Mouse (Mus musculus): ENCODE results near the gene Ube4b. TPM values are rescaled to one million over a fixed set of nuclear protein-coding genes. Genes with fewer than 3 reads are reported as not detected.
"Not testable (repeated sequence)": the region's sequence is repeated elsewhere in the genome, so short reads cannot be mapped to it uniquely, and the experiment has no call there.

Gene Ube4b
- polyA plus RNA-seq, 1 experiment from 2014 or later = 49.5 TPM

- Histone ChIP-seq H3K4me3 (ENCODE audit: low read depth, low read length) (no peak overlapping the region), H3K4me2 (ENCODE audit: low read depth, severe bottlenecking) (no peak overlapping the region), H3K4me1 (ENCODE audit: control insufficient read depth, insufficient read depth, low read length) (no peaks in the 10 kb centered on the region), H3K27me3 (ENCODE audit: control insufficient read depth, insufficient read depth, low read length) (no peaks in the 10 kb centered on the region), H3K9me3 (ENCODE audit: control insufficient read depth, low read length) (no peaks in the 10 kb centered on the region), H3K27ac (replicated peaks; ENCODE audit: low read depth, low read length) (no peak overlapping the region), H3K36me3 (ENCODE audit: control insufficient read depth, insufficient read depth, low read length) (no peaks in the 10 kb centered on the region), H3K9ac (ENCODE audit: low read length) (no peak overlapping the region)
- WGBS = 79% methylated on average over 5 of the region's 5 CpGs
- ATAC-seq (ENCODE audit: insufficient number of reproducible peaks, low FRiP score, low TSS enrichment, low read depth) = no peak
- no peak for DNase-seq (ENCODE audit: low spot score)
Measured at GRCm38 (mm10) chr4:149458526-149458925, 32.0 kb upstream of the Ube4b start.

GRCm38 (mm10) chr4:149457831-149458430 lies 31.4 kb upstream of the Ube4b start:
- Histone ChIP-seq H3K9ac (ENCODE audit: low read length) (no peak overlapping the region), H3K36me3 (ENCODE audit: control insufficient read depth, insufficient read depth, low read length) (no peaks in the 10 kb centered on the region), H3K4me2 (ENCODE audit: low read depth, severe bottlenecking) (no peak overlapping the region), H3K27ac (replicated peaks; ENCODE audit: low read depth, low read length) (no peak overlapping the region), H3K4me1 (ENCODE audit: control insufficient read depth, insufficient read depth, low read length) (no peaks in the 10 kb centered on the region), H3K4me3 (ENCODE audit: low read depth, low read length) (no peak overlapping the region), H3K9me3 (ENCODE audit: control insufficient read depth, low read length) (no peaks in the 10 kb centered on the region), H3K27me3 (ENCODE audit: control insufficient read depth, insufficient read depth, low read length) (no peaks in the 10 kb centered on the region)
- ATAC-seq (ENCODE audit: insufficient number of reproducible peaks, low FRiP score, low TSS enrichment, low read depth) (no peak), DNase-seq (ENCODE audit: low spot score) (no peak)
- WGBS = 80% methylated on average over 6 of the region's 6 CpGs

GRCm38 (mm10) chr4:149457163-149457562 lies 30.6 kb upstream of the Ube4b start:
- H3K36me3 ChIP-seq (ENCODE audit: control insufficient read depth, insufficient read depth, low read length); H3K4me3 ChIP-seq (ENCODE audit: low read depth, low read length); ATAC-seq (ENCODE audit: insufficient number of reproducible peaks, low FRiP score, low TSS enrichment, low read depth); H3K4me1 ChIP-seq (ENCODE audit: control insufficient read depth, insufficient read depth, low read length); H3K4me2 ChIP-seq (ENCODE audit: low read depth, severe bottlenecking); H3K9ac ChIP-seq (ENCODE audit: low read length); H3K9me3 ChIP-seq (ENCODE audit: control insufficient read depth, low read length); H3K27ac ChIP-seq (replicated peaks; ENCODE audit: low read depth, low read length); H3K27me3 ChIP-seq (ENCODE audit: control insufficient read depth, insufficient read depth, low read length); DNase-seq (ENCODE audit: low spot score): not testable (repeated sequence)
- 86% methylated on average over 25 of the region's 27 CpGs for WGBS

- WGBS = 45% methylated on average over 8 of the region's 8 CpGs
- Histone ChIP-seq H3K9me3 (ENCODE audit: control insufficient read depth, low read length) (no peaks in the 10 kb centered on the region), H3K9ac (ENCODE audit: low read length) (no peak within 1 kb of the TSS), H3K4me3 (ENCODE audit: low read depth, low read length) (no peak within 1 kb of the TSS), H3K4me1 (ENCODE audit: control insufficient read depth, insufficient read depth, low read length) (no peaks in the 10 kb centered on the region), H3K4me2 (ENCODE audit: low read depth, severe bottlenecking) (no peak within 1 kb of the TSS), H3K27ac (replicated peaks; ENCODE audit: low read depth, low read length) (no peak within 1 kb of the TSS), H3K36me3 (ENCODE audit: control insufficient read depth, insufficient read depth, low read length) (no peaks in the 10 kb centered on the region), H3K27me3 (ENCODE audit: control insufficient read depth, insufficient read depth, low read length) (no peaks in the 10 kb centered on the region)
- ATAC-seq (ENCODE audit: insufficient number of reproducible peaks, low FRiP score, low TSS enrichment, low read depth) (no peak), DNase-seq (ENCODE audit: low spot score) (no peak)
Measured at GRCm38 (mm10) chr4:149454879-149455278, 28.3 kb upstream of the Ube4b start, which contains the start of gene Rbp7. TSS of gene Rbp7 (minus strand) at chr4:149454978.

GRCm38 (mm10) chr4:149454263-149454662 lies 27.7 kb upstream of the Ube4b start:
- no peaks in the 10 kb centered on the region for H3K4me1 ChIP-seq (ENCODE audit: control insufficient read depth, insufficient read depth, low read length)
- ATAC-seq (ENCODE audit: insufficient number of reproducible peaks, low FRiP score, low TSS enrichment, low read depth) = no peak
- H3K27me3 ChIP-seq (ENCODE audit: control insufficient read depth, insufficient read depth, low read length) = no peaks in the 10 kb centered on the region
- H3K27ac ChIP-seq (replicated peaks; ENCODE audit: low read depth, low read length) = no peak overlapping the region
- H3K4me3 ChIP-seq (ENCODE audit: low read depth, low read length) = no peak overlapping the region
- no peak overlapping the region for H3K4me2 ChIP-seq (ENCODE audit: low read depth, severe bottlenecking)
- 84% methylated on average over 17 of the region's 17 CpGs for WGBS
- H3K9ac ChIP-seq (ENCODE audit: low read length) = no peak overlapping the region
- H3K9me3 ChIP-seq (ENCODE audit: control insufficient read depth, low read length) = no peaks in the 10 kb centered on the region
- H3K36me3 ChIP-seq (ENCODE audit: control insufficient read depth, insufficient read depth, low read length) = no peaks in the 10 kb centered on the region
- no peak for DNase-seq (ENCODE audit: low spot score)

- Histone ChIP-seq H3K9me3 (ENCODE audit: control insufficient read depth, low read length) (no peaks in the 10 kb centered on the region), H3K27me3 (ENCODE audit: control insufficient read depth, insufficient read depth, low read length) (no peaks in the 10 kb centered on the region), H3K27ac (replicated peaks; ENCODE audit: low read depth, low read length) (no peak overlapping the region), H3K4me3 (ENCODE audit: low read depth, low read length) (no peak overlapping the region), H3K36me3 (ENCODE audit: control insufficient read depth, insufficient read depth, low read length) (no peaks in the 10 kb centered on the region), H3K4me2 (ENCODE audit: low read depth, severe bottlenecking) (no peak overlapping the region), H3K9ac (ENCODE audit: low read length) (no peak overlapping the region), H3K4me1 (ENCODE audit: control insufficient read depth, insufficient read depth, low read length) (no peaks in the 10 kb centered on the region)
- WGBS = 77% methylated on average over 4 of the region's 4 CpGs
- DNase-seq (ENCODE audit: low spot score) = peak; percentile 56
- ATAC-seq (ENCODE audit: insufficient number of reproducible peaks, low FRiP score, low TSS enrichment, low read depth) = no peak
Measured at GRCm38 (mm10) chr4:149453656-149454055, 27.1 kb upstream of the Ube4b start.

- WGBS = 87% methylated on average over 3 of the region's 3 CpGs
- no peaks in the 10 kb centered on the region for H3K9me3 ChIP-seq (ENCODE audit: control insufficient read depth, low read length)
- H3K4me2 ChIP-seq (ENCODE audit: low read depth, severe bottlenecking) = no peak overlapping the region
- H3K4me3 ChIP-seq (ENCODE audit: low read depth, low read length) = no peak overlapping the region
- H3K27me3 ChIP-seq (ENCODE audit: control insufficient read depth, insufficient read depth, low read length) = no peaks in the 10 kb centered on the region
- ATAC-seq (ENCODE audit: insufficient number of reproducible peaks, low FRiP score, low TSS enrichment, low read depth) (no peak), DNase-seq (ENCODE audit: low spot score) (no peak)
- H3K27ac ChIP-seq (replicated peaks; ENCODE audit: low read depth, low read length) = no peak overlapping the region
- no peaks in the 10 kb centered on the region for H3K36me3 ChIP-seq (ENCODE audit: control insufficient read depth, insufficient read depth, low read length)
- H3K9ac ChIP-seq (ENCODE audit: low read length) = no peak overlapping the region
- H3K4me1 ChIP-seq (ENCODE audit: control insufficient read depth, insufficient read depth, low read length) = no peaks in the 10 kb centered on the region; the same call in none of the 2 replicates
Measured at GRCm38 (mm10) chr4:149450636-149451035, 24.1 kb upstream of the Ube4b start.

- ATAC-seq (ENCODE audit: insufficient number of reproducible peaks, low FRiP score, low TSS enrichment, low read depth) (no peak), DNase-seq (ENCODE audit: low spot score) (no peak)
- H3K27ac ChIP-seq (replicated peaks; ENCODE audit: low read depth, low read length) = peak overlapping the region; percentile 61; the same call in 1 of the 2 replicates
- peak overlapping the region; percentile 35; the same call in 1 of the 2 replicates for H3K4me2 ChIP-seq (ENCODE audit: low read depth, severe bottlenecking)
- WGBS = 67% methylated on average over 1 of the region's 1 CpGs
- H3K27me3 ChIP-seq (ENCODE audit: control insufficient read depth, insufficient read depth, low read length) = no peaks in the 10 kb centered on the region
- no peaks in the 10 kb centered on the region for H3K36me3 ChIP-seq (ENCODE audit: control insufficient read depth, insufficient read depth, low read length)
- H3K9me3 ChIP-seq (ENCODE audit: control insufficient read depth, low read length) = no peaks in the 10 kb centered on the region
- H3K4me3 ChIP-seq (ENCODE audit: low read depth, low read length) = no peak overlapping the region
- no peak overlapping the region for H3K9ac ChIP-seq (ENCODE audit: low read length)
- no peaks in the 10 kb centered on the region; the same call in none of the 2 replicates for H3K4me1 ChIP-seq (ENCODE audit: control insufficient read depth, insufficient read depth, low read length)
Measured at GRCm38 (mm10) chr4:149446309-149446708, 19.8 kb upstream of the Ube4b start.

GRCm38 (mm10) chr4:149445868-149446267 lies 19.3 kb upstream of the Ube4b start:
- Histone ChIP-seq H3K4me2 (ENCODE audit: low read depth, severe bottlenecking) (peak overlapping the region; percentile 35), H3K27ac (replicated peaks; ENCODE audit: low read depth, low read length) (peak overlapping the region; percentile 61; the same call in 1 of the 2 replicates), H3K9ac (ENCODE audit: low read length) (no peak overlapping the region), H3K36me3 (ENCODE audit: control insufficient read depth, insufficient read depth, low read length) (no peaks in the 10 kb centered on the region), H3K27me3 (ENCODE audit: control insufficient read depth, insufficient read depth, low read length) (no peaks in the 10 kb centered on the region), H3K9me3 (ENCODE audit: control insufficient read depth, low read length) (no peaks in the 10 kb centered on the region), H3K4me3 (ENCODE audit: low read depth, low read length) (0 out of 2 replicates have a peak overlapping the region, but pooled peaks have one; percentile 2), H3K4me1 (ENCODE audit: control insufficient read depth, insufficient read depth, low read length) (no peaks in the 10 kb centered on the region; the same call in none of the 2 replicates)
- 2% methylated on average over 11 of the region's 11 CpGs for WGBS
- ATAC-seq (ENCODE audit: insufficient number of reproducible peaks, low FRiP score, low TSS enrichment, low read depth) = peak; percentile 67; the same call in 1 of the 2 replicates
- peak; percentile 79 for DNase-seq (ENCODE audit: low spot score)

Data from limb, embryonic 11.5 days (tissue).